14 mouse cellular contexts compared by ENCODE assay signal in the genomic region with DNA sequence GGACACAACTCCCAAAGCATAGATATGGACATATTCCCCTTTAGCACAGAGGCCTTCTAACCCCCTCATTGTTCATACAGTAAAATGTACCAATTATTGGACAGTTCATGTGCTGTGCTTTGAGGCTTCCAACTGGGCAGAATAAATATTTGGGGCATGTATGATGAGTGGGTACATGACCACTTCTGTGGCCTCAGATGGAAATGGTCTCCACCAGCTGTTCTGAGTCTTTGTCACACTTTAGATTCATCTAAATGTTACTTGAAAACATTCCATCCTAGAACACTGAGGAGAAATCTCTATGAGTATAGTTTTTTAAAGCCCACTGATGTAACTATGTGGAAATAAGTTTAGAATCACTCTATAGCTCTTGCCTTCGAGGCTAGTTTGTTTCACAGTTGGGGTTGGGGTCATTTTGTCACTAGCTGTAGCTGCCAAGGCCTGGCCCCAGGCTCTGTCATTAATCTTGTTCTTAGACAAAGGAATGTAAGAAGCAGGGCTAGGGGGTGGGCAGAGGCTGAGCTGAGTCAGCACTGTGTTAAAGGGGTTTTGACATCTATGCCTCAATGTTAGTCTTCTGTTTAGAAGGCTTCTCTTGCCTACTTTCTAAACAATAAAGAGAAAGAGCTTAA.
DNase-seq lines count a peak whose midpoint lies in the region; ATAC-seq and TF ChIP-seq lines count a peak whose summit lies in the region.
"Had no signal": no experiment of that assay in that cellular context is flagged by ENCODE, and none has a peak within 500 bp of the region (broad histone marks: within the 10 kb centered on the region; RNA-seq: fewer than 3 reads in every experiment).

No protein-coding gene starts in this region.

- peak; percentile 48 for DNase-seq in hindbrain, embryonic 11.5 days (ENCODE audit: low spot score)
- no peak for DNase-seq in lung, adult 2 months
- peak; percentile 74 for DNase-seq in embryo, embryonic 10 days (ENCODE audit: low spot score)
- DNase-seq in lung, postnatal 10 days, result peak; percentile 38
- no peak for DNase-seq in thymus, adult 2 months
- no peak for DNase-seq in Muller cell, postnatal 12 days (ENCODE audit: inconsistent ontology term)
- DNase-seq: cerebellum, postnatal 10 days; liver, postnatal 0 days; thymus, postnatal 14 days had no signal

- H3K27ac ChIP-seq in hindbrain, embryonic 11.5 days (ENCODE audit: low read depth, low read length), result no peak overlapping the region
- H3K27ac ChIP-seq in hindbrain, embryonic 13.5 days, result no peak overlapping the region
- H3K27ac ChIP-seq in lung, embryonic 16.5 days (ENCODE audit: low read length), result peak overlapping the region; percentile 19
- no peak overlapping the region for H3K27ac ChIP-seq in thymus, adult 2 months (ENCODE audit: control insufficient read depth, insufficient read depth, low read length)
- H3K27ac ChIP-seq: limb, embryonic 12.5 days had no signal

- H3K4me3 ChIP-seq in hindbrain, embryonic 11.5 days (ENCODE audit: low read depth, low read length), result no peak overlapping the region
- no peak overlapping the region for H3K4me3 ChIP-seq in hindbrain, embryonic 13.5 days
- H3K4me3 ChIP-seq in lung, embryonic 16.5 days (ENCODE audit: low read length), result no peak overlapping the region
- H3K4me3 ChIP-seq in lung, adult 2 months (replicated peaks; ENCODE audit: extremely low read depth, low read depth, low read length), result no peak overlapping the region
- no peak overlapping the region for H3K4me3 ChIP-seq in thymus, adult 2 months (ENCODE audit: control insufficient read depth, insufficient read depth, low read length)
- H3K4me3 ChIP-seq: limb, embryonic 12.5 days had no signal

- no peak for ATAC-seq in hindbrain, embryonic 11.5 days (ENCODE audit: low FRiP score)
- no peak for ATAC-seq in hindbrain, embryonic 13.5 days (ENCODE audit: low FRiP score)
- ATAC-seq in lung, embryonic 16.5 days (ENCODE audit: low read depth), result peak; percentile 96
- ATAC-seq: forebrain, embryonic 16.5 days; inflammation-experienced regulatory T-cells, adult 6 months; liver, postnatal 0 days had no signal

- no peak overlapping the region for H3K4me2 ChIP-seq in hindbrain, embryonic 11.5 days (replicated peaks; ENCODE audit: low read depth, low read length)
- no peak overlapping the region for H3K4me2 ChIP-seq in hindbrain, embryonic 13.5 days
- H3K4me2 ChIP-seq in lung, embryonic 16.5 days (ENCODE audit: low read depth, low read length), result no peak overlapping the region
- H3K4me2 ChIP-seq: limb, embryonic 12.5 days had no signal

- H3K4me1 ChIP-seq in hindbrain, embryonic 11.5 days (replicated peaks; ENCODE audit: control insufficient read depth, insufficient read depth, low read length), result no peaks in the 10 kb centered on the region
- peaks cover 4% of the 10 kb centered on the region; the same call in 1 of the 2 replicates for H3K4me1 ChIP-seq in hindbrain, embryonic 13.5 days (replicated peaks)
- H3K4me1 ChIP-seq in lung, embryonic 16.5 days (replicated peaks; ENCODE audit: control insufficient read depth, insufficient read depth, low read length), result peaks cover 7% of the 10 kb centered on the region; the same call in 1 of the 2 replicates
- H3K4me1 ChIP-seq in lung, adult 2 months (ENCODE audit: control insufficient read depth, insufficient read depth, low read length), result no peaks in the 10 kb centered on the region
- peaks cover 12% of the 10 kb centered on the region for H3K4me1 ChIP-seq in thymus, adult 2 months (replicated peaks; ENCODE audit: control insufficient read depth, insufficient read depth, low read length)

- H3K9ac ChIP-seq in hindbrain, embryonic 11.5 days (ENCODE audit: low read depth, low read length), result no peak overlapping the region
- H3K9ac ChIP-seq in hindbrain, embryonic 13.5 days, result no peak overlapping the region
- no peak overlapping the region for H3K9ac ChIP-seq in lung, embryonic 16.5 days (ENCODE audit: low read length)
- H3K9ac ChIP-seq: limb, embryonic 12.5 days; liver, postnatal 0 days had no signal

- TF ChIP-seq CTCF in lung, adult 2 months (IDR thresholded peaks at IDR 0.05; ENCODE audit: insufficient read depth, low read length), result no peak
- TF ChIP-seq CTCF in thymus, adult 2 months (IDR thresholded peaks at IDR 0.05; ENCODE audit: borderline replicate concordance, control insufficient read depth, extremely low read depth, insufficient read depth, low read length, poor library complexity), result no peak

- WGBS in hindbrain, embryonic 11.5 days, result 10% methylated on average over 1 of the region's 1 CpGs
- 16% methylated on average over 1 of the region's 1 CpGs for WGBS in hindbrain, embryonic 13.5 days
- WGBS in lung, embryonic 16.5 days, result 17% methylated on average over 1 of the region's 1 CpGs
- 18% methylated on average over 1 of the region's 1 CpGs for whole genome bisulfite sequencing in lung, adult 2 months
- WGBS in thymus, adult 2 months, result 75% methylated on average over 1 of the region's 1 CpGs

- no peak for TF ChIP-seq POLR2A in lung, adult 2 months (IDR thresholded peaks at IDR 0.05; ENCODE audit: borderline replicate concordance, extremely low read depth, low read depth, low read length)
- no peak for TF ChIP-seq POLR2A in thymus, adult 2 months (IDR thresholded peaks at IDR 0.05; ENCODE audit: control insufficient read depth, extremely low read depth, insufficient read depth, low read length, poor library complexity)

- H3K27me3 ChIP-seq in hindbrain, embryonic 11.5 days (ENCODE audit: control insufficient read depth, insufficient read depth, low read length), result no peaks in the 10 kb centered on the region
- no peaks in the 10 kb centered on the region for H3K27me3 ChIP-seq in hindbrain, embryonic 13.5 days
- no peaks in the 10 kb centered on the region for H3K27me3 ChIP-seq in lung, embryonic 16.5 days (ENCODE audit: control insufficient read depth, insufficient read depth, low read depth, low read length)
- H3K27me3 ChIP-seq in thymus, adult 2 months (ENCODE audit: control insufficient read depth, insufficient read depth, low read length), result no peaks in the 10 kb centered on the region
- H3K27me3 ChIP-seq: limb, embryonic 12.5 days had no signal

- H3K36me3 ChIP-seq in hindbrain, embryonic 11.5 days (ENCODE audit: control insufficient read depth, insufficient read depth, low read length), result no peaks in the 10 kb centered on the region
- H3K36me3 ChIP-seq in hindbrain, embryonic 13.5 days, result no peaks in the 10 kb centered on the region
- H3K36me3 ChIP-seq in lung, embryonic 16.5 days (ENCODE audit: control insufficient read depth, insufficient read depth, low read length), result no peaks in the 10 kb centered on the region
- H3K36me3 ChIP-seq in thymus, adult 2 months (ENCODE audit: control insufficient read depth, insufficient read depth, low read length), result no peaks in the 10 kb centered on the region
- H3K36me3 ChIP-seq: limb, embryonic 12.5 days had no signal

- H3K9me3 ChIP-seq in hindbrain, embryonic 11.5 days (ENCODE audit: control insufficient read depth, low read length), result no peaks in the 10 kb centered on the region
- no peaks in the 10 kb centered on the region for H3K9me3 ChIP-seq in hindbrain, embryonic 13.5 days
- no peaks in the 10 kb centered on the region for H3K9me3 ChIP-seq in lung, embryonic 16.5 days (ENCODE audit: control insufficient read depth, low read length)
- H3K9me3 ChIP-seq: limb, embryonic 12.5 days had no signal

Comparison
In these comparisons a context has a peak if more than half of its experiments do, and no peak if none do; other contexts are left out.
1. DNase-seq: peak in hindbrain, embryonic 11.5 days (single experiment), embryo, embryonic 10 days (single experiment) and lung, postnatal 10 days (single experiment); none in lung, adult 2 months (single experiment), thymus, adult 2 months (single experiment) and Muller cell, postnatal 12 days (single experiment).